12 mouse cellular contexts compared by ENCODE assay signal in genomic region chr7:143832196-143832595, GRCm38 (mm10). TPM values are rescaled to one million over a fixed set of nuclear protein-coding genes. Genes with fewer than 3 reads are reported as not detected.
DNase-seq lines count a peak whose midpoint lies in the region; ATAC-seq lines count a peak whose summit lies in the region.
"Had no signal": no experiment of that assay in that cellular context is flagged by ENCODE, and none has a peak within 500 bp of the region (broad histone marks: within the 10 kb centered on the region; RNA-seq: fewer than 3 reads in every experiment).

No protein-coding gene starts in this region.

- no peak overlapping the region for H3K27ac ChIP-seq in hindbrain, embryonic 14.5 days
- no peak overlapping the region for H3K27ac ChIP-seq in midbrain, embryonic 15.5 days
- no peak overlapping the region for H3K27ac ChIP-seq in kidney, embryonic 16.5 days (ENCODE audit: low read length)

- peaks cover 45% of the 10 kb centered on the region for H3K4me1 ChIP-seq in hindbrain, embryonic 14.5 days (replicated peaks; ENCODE audit: control insufficient read depth, insufficient read depth, low read length)
- peaks cover 63% of the 10 kb centered on the region for H3K4me1 ChIP-seq in midbrain, embryonic 15.5 days
- peaks cover 6% of the 10 kb centered on the region for H3K4me1 ChIP-seq in kidney, embryonic 16.5 days (ENCODE audit: insufficient read depth, low read length)

- H3K9ac ChIP-seq in hindbrain, embryonic 14.5 days, result no peak overlapping the region
- H3K9ac ChIP-seq in midbrain, embryonic 15.5 days, result no peak overlapping the region
- H3K9ac ChIP-seq in kidney, embryonic 16.5 days (replicated peaks; ENCODE audit: low read length), result no peak overlapping the region

- 81% methylated on average over 8 of the region's 8 CpGs for WGBS in hindbrain, embryonic 14.5 days
- WGBS in midbrain, embryonic 15.5 days, result 83% methylated on average over 8 of the region's 8 CpGs
- WGBS in kidney, embryonic 16.5 days, result 74% methylated on average over 8 of the region's 8 CpGs

- no peaks in the 10 kb centered on the region for H3K9me3 ChIP-seq in hindbrain, embryonic 14.5 days (ENCODE audit: control insufficient read depth, low read length)
- H3K9me3 ChIP-seq in midbrain, embryonic 15.5 days, result no peaks in the 10 kb centered on the region
- no peaks in the 10 kb centered on the region for H3K9me3 ChIP-seq in kidney, embryonic 16.5 days (ENCODE audit: low read length)

- H3K4me2 ChIP-seq in hindbrain, embryonic 14.5 days (replicated peaks), result peak overlapping the region; percentile 97
- H3K4me2 ChIP-seq in midbrain, embryonic 15.5 days, result peak overlapping the region; percentile 87; the same call in 1 of the 2 replicates
- H3K4me2 ChIP-seq in kidney, embryonic 16.5 days (replicated peaks; ENCODE audit: low read depth, low read length), result no peak overlapping the region

- peak; percentile 42 to 65 for DNase-seq in kidney, postnatal 4 days
- DNase-seq in kidney, postnatal 36 days, result no peak
- peak; percentile 23 for DNase-seq in NIH3T3 (ENCODE audit: low read depth)
- DNase-seq in hindbrain, embryonic 14.5 days (ENCODE audit: low spot score), result no peak
- no peak for DNase-seq in B cell, adult 2 months
- no peak for DNase-seq in layer of hippocampus, postnatal 25 days (ENCODE audit: extremely low spot score in 1 of 2, low spot score in 1 of 2)
- DNase-seq: heart, postnatal 14 days had no signal

- no peak for ATAC-seq in hindbrain, embryonic 14.5 days (ENCODE audit: low FRiP score)
- ATAC-seq in midbrain, embryonic 15.5 days (replicated peaks), result no peak
- no peak for ATAC-seq in kidney, embryonic 16.5 days (ENCODE audit: low FRiP score, low TSS enrichment)

- no peak overlapping the region for H3K4me3 ChIP-seq in hindbrain, embryonic 14.5 days (replicated peaks; ENCODE audit: low read length)
- H3K4me3 ChIP-seq in midbrain, embryonic 15.5 days, result no peak overlapping the region
- no peak overlapping the region for H3K4me3 ChIP-seq in kidney, embryonic 16.5 days (ENCODE audit: low read length)
- H3K4me3 ChIP-seq: erythroblast, embryonic 14.5 days had no signal

- peaks cover 8% of the 10 kb centered on the region; the same call in 1 of the 2 replicates for H3K36me3 ChIP-seq in hindbrain, embryonic 14.5 days (replicated peaks; ENCODE audit: control insufficient read depth, insufficient read depth)
- H3K36me3 ChIP-seq in midbrain, embryonic 15.5 days (replicated peaks), result 0 out of 2 replicates have a peak, but pooled peaks cover 3% of the 10 kb centered on the region
- H3K36me3 ChIP-seq in kidney, embryonic 16.5 days (ENCODE audit: insufficient read depth, low read length), result peaks cover 4% of the 10 kb centered on the region; the same call in 1 of the 2 replicates

- no peaks in the 10 kb centered on the region for H3K27me3 ChIP-seq in hindbrain, embryonic 14.5 days (ENCODE audit: control insufficient read depth, insufficient read depth, low read length)
- H3K27me3 ChIP-seq in midbrain, embryonic 15.5 days (replicated peaks), result no peaks in the 10 kb centered on the region
- no peaks in the 10 kb centered on the region for H3K27me3 ChIP-seq in kidney, embryonic 16.5 days (ENCODE audit: insufficient read depth, low read length)

RNA-seq across cellular contexts. Expression of gene Dhcr7, which starts 9.3 kb away (rescaled TPM):
- polyA plus RNA-seq in hindbrain, embryonic 14.5 days (2014; fragmentation: Nextera tagmentation; extraction: Ambion mirVana), result 86.1 and 98.6 TPM in 2 replicates
- polyA plus RNA-seq in midbrain, embryonic 15.5 days (2015; fragmentation: Nextera tagmentation; extraction: Ambion mirVana), result 71.6 and 73.6 TPM in 2 replicates
- 10 to 100 TPM; 44.7 to 51.3 TPM for total RNA-seq in layer of hippocampus, postnatal 25 days (2021)
- 44.5 and 48.8 TPM in 2 replicates for polyA plus RNA-seq in kidney, embryonic 16.5 days (2015; fragmentation: Nextera tagmentation; extraction: Ambion mirVana)

RNA-seq across cellular contexts. Expression of gene Nadsyn1, which starts 9.5 kb away (rescaled TPM):
- polyA plus RNA-seq in hindbrain, embryonic 14.5 days (2014; fragmentation: Nextera tagmentation; extraction: Ambion mirVana), result 5.0 and 5.8 TPM in 2 replicates
- 6.2 and 7.1 TPM in 2 replicates for polyA plus RNA-seq in midbrain, embryonic 15.5 days (2015; fragmentation: Nextera tagmentation; extraction: Ambion mirVana)
- 1 to 10 TPM; 6.2 to 7.3 TPM for total RNA-seq in layer of hippocampus, postnatal 25 days (2021)
- 11.7 and 13.3 TPM in 2 replicates for polyA plus RNA-seq in kidney, embryonic 16.5 days (2015; fragmentation: Nextera tagmentation; extraction: Ambion mirVana)

RNA-seq across cellular contexts. Expression of gene Gm498, which starts 34.4 kb away (rescaled TPM):
- not detected in 2 replicates for polyA plus RNA-seq in hindbrain, embryonic 14.5 days (2014; fragmentation: Nextera tagmentation; extraction: Ambion mirVana)
- polyA plus RNA-seq in midbrain, embryonic 15.5 days (2015; fragmentation: Nextera tagmentation; extraction: Ambion mirVana), result not detected in 2 replicates
- total RNA-seq in layer of hippocampus, postnatal 25 days (2021), result not detected
- polyA plus RNA-seq in kidney, embryonic 16.5 days (2015; fragmentation: Nextera tagmentation; extraction: Ambion mirVana), result not detected in 2 replicates
- total RNA-seq: heart, postnatal 14 days; left cerebral cortex, postnatal 10 days; MEL had no signal
- polyA plus RNA-seq: erythroblast, embryonic 14.5 days had no signal

RNA-seq across cellular contexts. Expression of gene Mrgpre, which starts 47.9 kb away (rescaled TPM):
- 8.7 and 9.2 TPM in 2 replicates for polyA plus RNA-seq in hindbrain, embryonic 14.5 days (2014; fragmentation: Nextera tagmentation; extraction: Ambion mirVana)
- 9.8 and 10.0 TPM in 2 replicates for polyA plus RNA-seq in midbrain, embryonic 15.5 days (2015; fragmentation: Nextera tagmentation; extraction: Ambion mirVana)
- 1 to 10 TPM; 5.0 to 6.6 TPM for total RNA-seq in layer of hippocampus, postnatal 25 days (2021)
- 2.2 and 2.5 TPM in 2 replicates for polyA plus RNA-seq in kidney, embryonic 16.5 days (2015; fragmentation: Nextera tagmentation; extraction: Ambion mirVana)
- polyA plus RNA-seq: erythroblast, embryonic 14.5 days had no signal

Comparison
In these comparisons a context has a peak if more than half of its experiments do, and no peak if none do; other contexts are left out.
1. DNase-seq: peak in kidney, postnatal 4 days (2 of 2) and NIH3T3 (single experiment); none in kidney, postnatal 36 days (0 of 2), hindbrain, embryonic 14.5 days (single experiment), B cell, adult 2 months (0 of 2) and layer of hippocampus, postnatal 25 days (0 of 2).